Mouse (Mus musculus) C2C12 (cell line): Measurements from ENCODE around the gene Gm49486. TPM values are rescaled to one million over a fixed set of nuclear protein-coding genes. Genes with fewer than 3 reads are reported as not detected.
"Not testable (repeated sequence)": the region's sequence is repeated elsewhere in the genome, so short reads cannot be mapped to it uniquely, and the experiment has no call there.

ENCODE experiments used
- H3K27me3 ChIP-seq: one replicate; pipeline ENCODE4 v1.6.1; 2011; ENCODE audit not compliant: control insufficient read depth, insufficient read depth, insufficient read length
- H3K36me3 ChIP-seq: one replicate; pipeline ENCODE4 v1.6.1; 2011; ENCODE audit not compliant: control insufficient read depth, insufficient read depth
- H3K4me3 ChIP-seq: one replicate; pipeline ENCODE4 v1.5.1; 2011; ENCODE audit warnings: mild to moderate bottlenecking, control low read depth; ENCODE audit not compliant: poor library complexity, insufficient read depth, severe bottlenecking
- H3K79me2 ChIP-seq: one replicate; pipeline ENCODE4 v1.6.1; 2011; ENCODE audit not compliant: control insufficient read depth, insufficient read depth
- H3K79me3 ChIP-seq: one replicate; pipeline ENCODE4 v1.6.1; 2011; ENCODE audit warnings: low read depth, control low read depth
- H3ac ChIP-seq: one replicate; pipeline ENCODE3; 2011; ENCODE audit warnings: low read depth; ENCODE audit not compliant: control insufficient read depth, insufficient read length
- CEBPB ChIP-seq: IDR thresholded peaks from one replicate; pipeline ENCODE4 v1.6.1; 2011; ENCODE audit warnings: low read depth, mild to moderate bottlenecking, control low read depth, moderate library complexity
- CTCF ChIP-seq: IDR thresholded peaks from one replicate; pipeline ENCODE4 v1.5.1; 2011; ENCODE audit not compliant: control insufficient read depth, insufficient read depth, insufficient read length
- FOSL1 ChIP-seq: IDR thresholded peaks from one replicate; pipeline ENCODE4 v1.8.0; 2011; ENCODE audit warnings: mild to moderate bottlenecking, low read length; ENCODE audit not compliant: poor library complexity, insufficient read depth, severe bottlenecking
- MAX ChIP-seq: IDR thresholded peaks from one replicate; pipeline ENCODE4 v1.6.1; 2011; ENCODE audit warnings: mild to moderate bottlenecking, control low read depth
- MYOD1 ChIP-seq: IDR thresholded peaks from one replicate; pipeline ENCODE4 v1.6.1; 2011; ENCODE audit warnings: low read depth; ENCODE audit not compliant: control insufficient read depth, insufficient read length
- MYOG ChIP-seq: IDR thresholded peaks from one replicate; pipeline ENCODE4 v1.6.1; 2011; ENCODE audit not compliant: control insufficient read depth, insufficient read length; ENCODE audit errors: extremely low read depth
- USF1 ChIP-seq: IDR thresholded peaks from one replicate; pipeline ENCODE4 v1.6.1; 2011; ENCODE audit warnings: low read depth, mild to moderate bottlenecking, control low read depth, moderate library complexity
- polyA plus RNA-seq: library from polyadenylated mRNA; unstranded; fragments of >200 nt; fragmentation: generic; extraction: Trizol; gene quantifications from one replicate; pipeline ENCODE4 v1.2.1, GENCODE M21; 2012; ENCODE audit warnings: missing spikeins

Gene Gm49486
- polyA plus RNA-seq, 1 experiment = 0.01 TPM

- Histone ChIP-seq H3ac (no peak overlapping the region), H3K36me3 (no peaks in the 10 kb centered on the region), H3K79me2 (no peaks in the 10 kb centered on the region), H3K27me3 (peaks cover 78% of the 10 kb centered on the region), H3K79me3 (no peaks in the 10 kb centered on the region), H3K4me3 (no peak overlapping the region)
- TF ChIP-seq MYOG = no peak
- TF ChIP-seq CTCF = no peak
- TF ChIP-seq USF1 = no peak
- TF ChIP-seq CEBPB = no peak
- TF ChIP-seq MAX = no peak
- no peak for TF ChIP-seq MYOD1
- no peak for TF ChIP-seq FOSL1
Measured at GRCm38 (mm10) chr15:79212750-79213446, 16.3 kb upstream of the Gm49486 start.

- no peaks in the 10 kb centered on the region for H3K79me2 ChIP-seq
- no peaks in the 10 kb centered on the region for H3K79me3 ChIP-seq
- no peak for TF ChIP-seq MAX
- no peak for TF ChIP-seq CEBPB
- no peak for TF ChIP-seq FOSL1
- TF ChIP-seq USF1 = no peak
- TF ChIP-seq MYOG = no peak
- no peak for TF ChIP-seq MYOD1
- TF ChIP-seq CTCF = no peak
- H3K36me3 ChIP-seq = no peaks in the 10 kb centered on the region
- peaks cover 71% of the 10 kb centered on the region for H3K27me3 ChIP-seq
- no peak overlapping the region for H3ac ChIP-seq
- H3K4me3 ChIP-seq = no peak overlapping the region
Measured at GRCm38 (mm10) chr15:79213591-79213990, 15.6 kb upstream of the Gm49486 start.

- H3K27me3 ChIP-seq = peaks cover 67% of the 10 kb centered on the region
- H3K4me3 ChIP-seq = no peak overlapping the region
- TF ChIP-seq MYOG = no peak
- TF ChIP-seq MAX = no peak
- no peak for TF ChIP-seq MYOD1
- no peak for TF ChIP-seq CTCF
- no peak for TF ChIP-seq CEBPB
- TF ChIP-seq USF1 = no peak
- no peak for TF ChIP-seq FOSL1
- no peaks in the 10 kb centered on the region for H3K79me3 ChIP-seq
- H3ac ChIP-seq = no peak overlapping the region
- H3K36me3 ChIP-seq = no peaks in the 10 kb centered on the region
- no peaks in the 10 kb centered on the region for H3K79me2 ChIP-seq
Measured at GRCm38 (mm10) chr15:79216191-79216590, 13.0 kb upstream of the Gm49486 start.

GRCm38 (mm10) chr15:79219572-79219971 is 9.6 kb upstream of the Gm49486 start:
- no peak overlapping the region for H3ac ChIP-seq
- no peaks in the 10 kb centered on the region for H3K79me2 ChIP-seq
- H3K4me3 ChIP-seq = no peak overlapping the region
- TF ChIP-seq FOSL1 = no peak
- no peak for TF ChIP-seq CTCF
- no peak for TF ChIP-seq MYOG
- no peak for TF ChIP-seq USF1
- no peak for TF ChIP-seq MYOD1
- H3K79me3 ChIP-seq = no peaks in the 10 kb centered on the region
- no peaks in the 10 kb centered on the region for H3K36me3 ChIP-seq
- peaks cover 50% of the 10 kb centered on the region for H3K27me3 ChIP-seq

GRCm38 (mm10) chr15:79223641-79224040 is 5.5 kb upstream of the Gm49486 start:
- TF ChIP-seq CEBPB = no peak
- no peak for TF ChIP-seq CTCF
- TF ChIP-seq MYOD1 = no peak
- no peak overlapping the region for H3K4me3 ChIP-seq
- H3K79me3 ChIP-seq = no peaks in the 10 kb centered on the region
- H3K79me2 ChIP-seq = no peaks in the 10 kb centered on the region
- H3ac ChIP-seq = no peak overlapping the region
- peaks cover 28% of the 10 kb centered on the region for H3K27me3 ChIP-seq
- H3K36me3 ChIP-seq = no peaks in the 10 kb centered on the region

- Histone ChIP-seq H3K79me3 (no peaks in the 10 kb centered on the region), H3K27me3 (peaks cover 23% of the 10 kb centered on the region), H3K4me3 (no peak overlapping the region), H3ac (no peak overlapping the region), H3K79me2 (no peaks in the 10 kb centered on the region), H3K36me3 (no peaks in the 10 kb centered on the region)
- peak; percentile 80 for TF ChIP-seq CTCF
- TF ChIP-seq MAX = no peak
- no peak for TF ChIP-seq MYOG
- TF ChIP-seq USF1 = no peak
- TF ChIP-seq CEBPB = no peak
Measured at GRCm38 (mm10) chr15:79224685-79225084, 4.5 kb upstream of the Gm49486 start.

GRCm38 (mm10) chr15:79225780-79226179 is 3.4 kb upstream of the Gm49486 start:
- H3K27me3 ChIP-seq = peaks cover 12% of the 10 kb centered on the region
- H3K4me3 ChIP-seq, H3K79me3 ChIP-seq, H3K79me2 ChIP-seq, H3K36me3 ChIP-seq, H3ac ChIP-seq: not testable (repeated sequence)
